Mouse (Mus musculus) spleen, embryonic (tissue): Measurements from ENCODE around the gene Lat2.

Experiments
- CTCF ChIA-PET: fragments of 350-600 bp; sonication (Branson Sonifier 250); formaldehyde crosslinking; loops from one replicate; lab custom pipeline; 2022; lab: Charles Lee

Lat2 gene

GRCm38 (mm10) chr5:134614296-134614695, 529 bp downstream of the Lat2 start:
- CTCF ChIA-PET: no interaction called here

- CTCF ChIA-PET: no interaction called here
These were observed 1.1 kb downstream of the Lat2 start for GRCm38 (mm10) chr5:134613727-134614126.

- CTCF ChIA-PET: no interaction called here
These were observed 2.9 kb downstream of the Lat2 start for GRCm38 (mm10) chr5:134611810-134612521.

- CTCF ChIA-PET: no interaction called here
These were observed 4.7 kb downstream of the Lat2 start for GRCm38 (mm10) chr5:134609916-134610643.

- CTCF ChIA-PET: interaction anchor here (1.0 to 2.2 kb wide), 2 partner anchors 10 to 24 kb away, joined by 5 to 9 read pairs; no protein-coding TSS in a partner anchor
These were observed 7.7 kb downstream of the Lat2 start for GRCm38 (mm10) chr5:134607121-134607520.

- CTCF ChIA-PET: interaction anchor here (0.6 to 2.2 kb wide), 3 partner anchors 11 to 37 kb away, joined by 4 to 9 read pairs (median 5); no protein-coding TSS in a partner anchor
These were observed 8.5 kb downstream of the Lat2 start for GRCm38 (mm10) chr5:134606314-134606713.

GRCm38 (mm10) chr5:134604376-134604775, 10.4 kb downstream of the Lat2 start:
- CTCF ChIA-PET: interaction anchor here (0.6 kb wide), 1 partner anchor 21 kb away, joined by 3 read pairs; no protein-coding TSS in a partner anchor

- CTCF ChIA-PET: no interaction called here
These were observed 17.1 kb downstream of the Lat2 start for GRCm38 (mm10) chr5:134597711-134598110.

- CTCF ChIA-PET: no interaction called here
These were observed 21.7 kb downstream of the Lat2 start for GRCm38 (mm10) chr5:134593093-134593492.

GRCm38 (mm10) chr5:134592026-134592581, 22.7 kb downstream of the Lat2 start:
- CTCF ChIA-PET: no interaction called here

- CTCF ChIA-PET: interaction anchor here (0.8 to 0.9 kb wide), 2 partner anchors 36 to 46 kb away, joined by 3 to 7 read pairs; no protein-coding TSS in a partner anchor
These were observed 24.9 kb downstream of the Lat2 start for GRCm38 (mm10) chr5:134589900-134590299.

GRCm38 (mm10) chr5:134584798-134585197, 30.0 kb downstream of the Lat2 start:
- CTCF ChIA-PET: interaction anchor here (0.5 kb wide), 1 partner anchor 68 kb away, joined by 6 read pairs; no protein-coding TSS in a partner anchor

GRCm38 (mm10) chr5:134583884-134584213, 31.0 kb downstream of the Lat2 start:
- CTCF ChIA-PET: no interaction called here

- CTCF ChIA-PET: interaction anchor here (0.6 to 1.6 kb wide), 5 partner anchors 12 to 90 kb away, joined by 3 to 5 read pairs (median 3); no protein-coding TSS in a partner anchor
These were observed 31.6 kb downstream of the Lat2 start for GRCm38 (mm10) chr5:134583006-134583883.

- CTCF ChIA-PET: interaction anchor here (0.6 to 1.6 kb wide), 5 partner anchors 11 to 90 kb away, joined by 3 to 5 read pairs (median 3); no protein-coding TSS in a partner anchor
These were observed 32.5 kb downstream of the Lat2 start for GRCm38 (mm10) chr5:134582221-134582907.

- CTCF ChIA-PET: interaction anchor here (0.6 kb wide), 1 partner anchor 29 kb away, joined by 4 read pairs; no protein-coding TSS in a partner anchor
These were observed 33.7 kb downstream of the Lat2 start, which contains the start of gene Rfc2 for GRCm38 (mm10) chr5:134581146-134581545. Gene Rfc2 (plus strand): TSS chr5:134581366.

GRCm38 (mm10) chr5:134579135-134579534, 35.7 kb downstream of the Lat2 start:
- CTCF ChIA-PET: no interaction called here

GRCm38 (mm10) chr5:134577534-134577933, 37.3 kb downstream of the Lat2 start:
- CTCF ChIA-PET: no interaction called here

GRCm38 (mm10) chr5:134576517-134577220, 38.2 kb downstream of the Lat2 start:
- CTCF ChIA-PET: no interaction called here

- CTCF ChIA-PET: no interaction called here
These were observed 39.0 kb downstream of the Lat2 start for GRCm38 (mm10) chr5:134575833-134576232.
